Mouse (Mus musculus): ENCODE results near the gene Defb13. TPM values are rescaled to one million over a fixed set of nuclear protein-coding genes. Genes with fewer than 3 reads are reported as not detected.

Gene Defb13
- polyA plus RNA-seq, 1 experiment = not detected

- TF ChIP-seq POLR2A (IDR thresholded peaks at IDR 0.05; ENCODE audit: borderline replicate concordance, control insufficient read depth, low read depth, low read length) (no peak), CTCF (IDR thresholded peaks at IDR 0.05; ENCODE audit: control insufficient read depth, insufficient read depth, low read length) (0 out of 2 replicates have a peak, but pooled peaks have one; percentile 11)
- Histone ChIP-seq H3K4me1 (ENCODE audit: control insufficient read depth, insufficient read depth, low read length) (no peaks in the 10 kb centered on the region), H3K4me3 (replicated peaks; ENCODE audit: control insufficient read depth, low read depth, low read length) (no peak overlapping the region), H3K27ac (ENCODE audit: control insufficient read depth, insufficient read depth, low read depth, low read length, poor library complexity) (no peak overlapping the region)
- WGBS = 5% methylated on average over 9 of the region's 9 CpGs
Measured at GRCm38 (mm10) chr8:21955321-21955720, 8.8 kb downstream of the Defb13 start.

- 73% methylated on average over 3 of the region's 3 CpGs for WGBS
- H3K27ac ChIP-seq (ENCODE audit: control insufficient read depth, insufficient read depth, low read depth, low read length, poor library complexity) = no peak overlapping the region
- TF ChIP-seq POLR2A (IDR thresholded peaks at IDR 0.05; ENCODE audit: borderline replicate concordance, control insufficient read depth, low read depth, low read length) (no peak), CTCF (IDR thresholded peaks at IDR 0.05; ENCODE audit: control insufficient read depth, insufficient read depth, low read length) (no peak)
- no peak overlapping the region for H3K4me3 ChIP-seq (replicated peaks; ENCODE audit: control insufficient read depth, low read depth, low read length)
- H3K4me1 ChIP-seq (ENCODE audit: control insufficient read depth, insufficient read depth, low read length) = no peaks in the 10 kb centered on the region
Measured at GRCm38 (mm10) chr8:21956336-21956735, 9.8 kb downstream of the Defb13 start.

GRCm38 (mm10) chr8:21958414-21958813 lies 11.9 kb downstream of the Defb13 start, which contains the start of gene Fam90a1a:
Fam90a1a (plus strand) TSS chr8:21958714.
- no peaks in the 10 kb centered on the region for H3K4me1 ChIP-seq (ENCODE audit: control insufficient read depth, insufficient read depth, low read length)
- no peak for TF ChIP-seq CTCF (IDR thresholded peaks at IDR 0.05; ENCODE audit: control insufficient read depth, insufficient read depth, low read length)
- no peak for TF ChIP-seq POLR2A (IDR thresholded peaks at IDR 0.05; ENCODE audit: borderline replicate concordance, control insufficient read depth, low read depth, low read length)
- no peak within 1 kb of the TSS for H3K27ac ChIP-seq (ENCODE audit: control insufficient read depth, insufficient read depth, low read depth, low read length, poor library complexity)
- H3K4me3 ChIP-seq (replicated peaks; ENCODE audit: control insufficient read depth, low read depth, low read length) = no peak within 1 kb of the TSS
- WGBS = 78% methylated on average over 2 of the region's 2 CpGs

- no peak overlapping the region for H3K4me3 ChIP-seq (replicated peaks; ENCODE audit: control insufficient read depth, low read depth, low read length)
- H3K4me1 ChIP-seq (ENCODE audit: control insufficient read depth, insufficient read depth, low read length) = no peaks in the 10 kb centered on the region
- TF ChIP-seq POLR2A (IDR thresholded peaks at IDR 0.05; ENCODE audit: borderline replicate concordance, control insufficient read depth, low read depth, low read length) = no peak
- TF ChIP-seq CTCF (IDR thresholded peaks at IDR 0.05; ENCODE audit: control insufficient read depth, insufficient read depth, low read length) = no peak
- WGBS = 43% methylated on average over 1 of the region's 1 CpGs
- H3K27ac ChIP-seq (ENCODE audit: control insufficient read depth, insufficient read depth, low read depth, low read length, poor library complexity) = no peak overlapping the region
Measured at GRCm38 (mm10) chr8:21966646-21967045, 20.1 kb downstream of the Defb13 start.

- WGBS = 80% methylated on average over 3 of the region's 3 CpGs
- no peaks in the 10 kb centered on the region for H3K4me1 ChIP-seq (ENCODE audit: control insufficient read depth, insufficient read depth, low read length)
- no peak within 1 kb of the TSS for H3K4me3 ChIP-seq (replicated peaks; ENCODE audit: control insufficient read depth, low read depth, low read length)
- no peak within 1 kb of the TSS for H3K27ac ChIP-seq (ENCODE audit: control insufficient read depth, insufficient read depth, low read depth, low read length, poor library complexity)
- TF ChIP-seq CTCF (IDR thresholded peaks at IDR 0.05; ENCODE audit: control insufficient read depth, insufficient read depth, low read length) (no peak), POLR2A (IDR thresholded peaks at IDR 0.05; ENCODE audit: borderline replicate concordance, control insufficient read depth, low read depth, low read length) (no peak)
Measured at GRCm38 (mm10) chr8:21969475-21969874, 22.9 kb downstream of the Defb13 start, which contains the start of gene Ccdc70. Ccdc70 (plus strand) TSS chr8:21969775.

- no peaks in the 10 kb centered on the region for H3K4me1 ChIP-seq (ENCODE audit: control insufficient read depth, insufficient read depth, low read length)
- H3K27ac ChIP-seq (ENCODE audit: control insufficient read depth, insufficient read depth, low read depth, low read length, poor library complexity) = no peak overlapping the region
- WGBS = 59% methylated on average over 4 of the region's 4 CpGs
- no peak overlapping the region for H3K4me3 ChIP-seq (replicated peaks; ENCODE audit: control insufficient read depth, low read depth, low read length)
- TF ChIP-seq POLR2A (IDR thresholded peaks at IDR 0.05; ENCODE audit: borderline replicate concordance, control insufficient read depth, low read depth, low read length) = no peak
Measured at GRCm38 (mm10) chr8:21978193-21978592, 31.6 kb downstream of the Defb13 start.

GRCm38 (mm10) chr8:21981664-21982337 lies 35.2 kb downstream of the Defb13 start:
- Histone ChIP-seq H3K4me1 (ENCODE audit: control insufficient read depth, insufficient read depth, low read length) (no peaks in the 10 kb centered on the region), H3K27ac (ENCODE audit: control insufficient read depth, insufficient read depth, low read depth, low read length, poor library complexity) (no peak overlapping the region), H3K4me3 (replicated peaks; ENCODE audit: control insufficient read depth, low read depth, low read length) (no peak overlapping the region)
- TF ChIP-seq POLR2A (IDR thresholded peaks at IDR 0.05; ENCODE audit: borderline replicate concordance, control insufficient read depth, low read depth, low read length) = no peak
- no peak for TF ChIP-seq CTCF (IDR thresholded peaks at IDR 0.05; ENCODE audit: control insufficient read depth, insufficient read depth, low read length)
- 62% methylated on average over 8 of the region's 8 CpGs for WGBS

GRCm38 (mm10) chr8:21992184-21992583 lies 45.6 kb downstream of the Defb13 start:
- Histone ChIP-seq H3K4me3 (replicated peaks; ENCODE audit: control insufficient read depth, low read depth, low read length) (no peak overlapping the region), H3K4me1 (ENCODE audit: control insufficient read depth, insufficient read depth, low read length) (no peaks in the 10 kb centered on the region), H3K27ac (ENCODE audit: control insufficient read depth, insufficient read depth, low read depth, low read length, poor library complexity) (no peak overlapping the region)
- TF ChIP-seq CTCF (IDR thresholded peaks at IDR 0.05; ENCODE audit: control insufficient read depth, insufficient read depth, low read length) = peak; percentile 48
- no peak for TF ChIP-seq POLR2A (IDR thresholded peaks at IDR 0.05; ENCODE audit: borderline replicate concordance, control insufficient read depth, low read depth, low read length)
- WGBS = 13% methylated on average over 6 of the region's 6 CpGs

All from bone marrow, adult 2 months (tissue).